19 mouse cellular contexts compared by ENCODE assay signal in the genomic region with DNA sequence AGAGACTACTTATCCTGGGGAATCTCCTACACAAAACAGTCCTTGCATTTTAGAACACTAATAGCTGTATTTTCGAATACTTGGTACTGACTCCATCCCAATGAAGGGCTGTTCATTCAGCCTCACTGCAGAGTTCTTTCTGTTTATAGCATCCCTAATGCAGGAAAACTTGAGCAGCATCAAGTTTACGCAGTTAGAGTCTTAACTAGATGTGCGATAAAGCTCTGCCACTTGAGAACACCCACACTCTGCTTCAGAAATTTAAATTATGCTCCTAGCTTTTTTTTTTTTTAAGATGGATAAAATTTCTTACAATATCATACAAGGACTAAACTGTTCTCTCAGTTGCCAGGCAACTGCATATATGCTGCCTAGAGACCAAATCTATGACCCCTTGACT.
"Had no signal": no experiment of that assay in that cellular context is flagged by ENCODE, and none has a peak within 500 bp of the region (broad histone marks: within the 10 kb centered on the region; RNA-seq: fewer than 3 reads in every experiment).

No protein-coding gene starts in this region.

- H3K9me3 ChIP-seq: limb, embryonic 12.5 days; limb, embryonic 15.5 days; midbrain, embryonic 12.5 days; stomach, embryonic 15.5 days had no signal

- H3K9ac ChIP-seq: limb, embryonic 12.5 days; limb, embryonic 15.5 days; liver, embryonic 14.5 days; liver, postnatal 0 days; lung, embryonic 14.5 days; midbrain, embryonic 12.5 days; stomach, embryonic 15.5 days had no signal

- H3K4me1 ChIP-seq: limb, embryonic 12.5 days; limb, embryonic 15.5 days; midbrain, embryonic 12.5 days; stomach, embryonic 15.5 days had no signal

- H3K4me3 ChIP-seq: layer of hippocampus, adult 2 months; limb, embryonic 12.5 days; limb, embryonic 15.5 days; midbrain, embryonic 12.5 days; stomach, embryonic 15.5 days had no signal

- H3K27ac ChIP-seq: kidney, postnatal 0 days; layer of hippocampus, adult 2 months; limb, embryonic 12.5 days; limb, embryonic 15.5 days; liver, embryonic 14.5 days; macrophage; midbrain, embryonic 12.5 days; stomach, embryonic 15.5 days had no signal

- H3K4me2 ChIP-seq: limb, embryonic 12.5 days; limb, embryonic 15.5 days; liver, embryonic 11.5 days; lung, embryonic 14.5 days; midbrain, embryonic 12.5 days; stomach, embryonic 15.5 days had no signal

- ATAC-seq: intestine, postnatal 0 days; liver, postnatal 0 days; lung, postnatal 0 days had no signal

- H3K36me3 ChIP-seq: limb, embryonic 12.5 days; limb, embryonic 15.5 days; midbrain, embryonic 12.5 days; stomach, embryonic 15.5 days had no signal

- DNase-seq: kidney, adult 2 months; kidney, postnatal 25 days; layer of hippocampus, adult 9-11 months; liver, postnatal 0 days; lung, embryonic 14.5 days; spleen, adult 18-20 months; thymus, adult 18-20 months; thymus, postnatal 36 days had no signal

- H3K27me3 ChIP-seq: limb, embryonic 12.5 days; limb, embryonic 15.5 days; midbrain, embryonic 12.5 days; stomach, embryonic 15.5 days had no signal
